Mouse (Mus musculus) mouse embryonic stem cell (cell line): ENCODE results near the gene Hjurp.
"Not testable (repeated sequence)": the region's sequence is repeated elsewhere in the genome, so short reads cannot be mapped to it uniquely, and the experiment has no call there.

ENCODE experiments used
- in situ Hi-C, 2 experiments: fragments of 300-500 bp; cut with MboI; formaldehyde crosslinking; loops; 1 replicate in 1 of 2; 3 replicates in 1 of 2; pipeline ENCODE4 v1.14.3; 2019 to 2020; ENCODE audit warnings: low sequenced_read_pairs in 2 of 2, low pct_unique_long_range_greater_than_20kb in 1 of 2, mixed read lengths in 1 of 2; ENCODE audit not compliant: unreplicated experiment in 1 of 2

Gene Hjurp

DNA sequence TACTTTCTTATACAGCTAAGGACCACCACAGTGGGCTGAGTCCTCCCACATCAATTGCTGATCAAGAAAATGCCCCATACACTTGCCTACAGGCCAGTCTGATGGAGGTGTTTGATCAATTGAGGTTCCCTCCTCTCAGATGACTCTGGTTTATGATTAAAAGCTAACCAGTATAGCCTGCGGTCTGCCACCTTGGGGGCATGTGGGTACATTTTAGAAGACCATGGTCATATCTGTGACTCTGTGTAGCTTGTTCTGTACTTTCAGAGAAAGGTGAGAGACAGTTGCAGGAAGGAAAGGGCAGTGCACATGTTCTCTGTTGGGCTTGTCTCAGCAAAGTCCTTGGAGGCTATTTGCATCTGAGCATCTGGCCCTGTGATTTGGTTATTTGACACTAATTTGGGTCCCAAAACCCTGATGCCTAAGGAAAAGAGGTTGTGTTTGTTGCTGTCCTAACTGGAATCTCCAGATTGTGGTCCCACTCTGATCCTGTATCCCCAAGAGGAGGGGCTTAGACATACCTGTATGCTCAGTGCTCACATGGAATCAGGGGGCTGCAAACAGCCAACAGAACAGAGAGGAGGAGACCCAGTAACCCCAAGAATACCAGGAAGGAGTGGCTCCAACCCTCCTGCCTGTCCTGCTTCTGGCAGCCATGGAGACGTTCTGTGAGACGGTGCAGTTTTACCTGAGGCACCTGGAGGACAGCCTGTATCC is 44.6 kb downstream of the Hjurp start:
- in situ Hi-C loops = no loop called here

DNA sequence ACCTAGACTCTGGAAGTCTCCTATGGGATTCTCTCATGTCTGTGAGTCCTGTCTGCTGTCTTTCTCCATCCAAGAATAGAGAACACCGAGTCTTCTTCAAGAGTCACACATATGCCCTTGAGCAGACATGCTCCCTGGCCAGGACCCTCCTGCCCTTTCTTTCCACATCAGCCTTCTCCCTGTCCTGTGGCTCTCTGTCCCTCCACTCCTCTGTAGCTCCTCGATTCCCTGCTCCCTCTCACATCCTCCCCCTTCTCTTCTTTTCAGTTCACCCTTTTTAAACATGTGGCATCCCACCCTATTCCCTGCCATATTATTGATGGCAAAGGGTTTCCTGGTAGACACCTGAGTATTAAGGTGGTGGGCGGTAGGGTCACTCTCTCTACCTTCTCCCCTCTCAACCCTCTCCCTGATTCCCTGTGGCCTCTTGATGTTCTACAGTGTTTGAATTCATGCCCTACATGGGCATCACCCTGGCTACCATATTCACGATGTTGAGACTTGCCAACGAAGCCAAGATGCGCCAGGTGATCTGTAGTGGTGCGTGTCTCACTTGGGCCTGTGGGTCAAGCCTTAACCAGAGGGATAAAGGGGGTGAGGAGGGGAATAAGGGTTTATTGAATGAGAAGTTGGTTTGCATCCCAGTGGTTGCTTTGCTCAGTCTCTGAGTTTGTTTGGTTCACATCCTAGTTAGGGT is 45.5 kb downstream of the Hjurp start:
- in situ Hi-C loops = no loop called here

DNA sequence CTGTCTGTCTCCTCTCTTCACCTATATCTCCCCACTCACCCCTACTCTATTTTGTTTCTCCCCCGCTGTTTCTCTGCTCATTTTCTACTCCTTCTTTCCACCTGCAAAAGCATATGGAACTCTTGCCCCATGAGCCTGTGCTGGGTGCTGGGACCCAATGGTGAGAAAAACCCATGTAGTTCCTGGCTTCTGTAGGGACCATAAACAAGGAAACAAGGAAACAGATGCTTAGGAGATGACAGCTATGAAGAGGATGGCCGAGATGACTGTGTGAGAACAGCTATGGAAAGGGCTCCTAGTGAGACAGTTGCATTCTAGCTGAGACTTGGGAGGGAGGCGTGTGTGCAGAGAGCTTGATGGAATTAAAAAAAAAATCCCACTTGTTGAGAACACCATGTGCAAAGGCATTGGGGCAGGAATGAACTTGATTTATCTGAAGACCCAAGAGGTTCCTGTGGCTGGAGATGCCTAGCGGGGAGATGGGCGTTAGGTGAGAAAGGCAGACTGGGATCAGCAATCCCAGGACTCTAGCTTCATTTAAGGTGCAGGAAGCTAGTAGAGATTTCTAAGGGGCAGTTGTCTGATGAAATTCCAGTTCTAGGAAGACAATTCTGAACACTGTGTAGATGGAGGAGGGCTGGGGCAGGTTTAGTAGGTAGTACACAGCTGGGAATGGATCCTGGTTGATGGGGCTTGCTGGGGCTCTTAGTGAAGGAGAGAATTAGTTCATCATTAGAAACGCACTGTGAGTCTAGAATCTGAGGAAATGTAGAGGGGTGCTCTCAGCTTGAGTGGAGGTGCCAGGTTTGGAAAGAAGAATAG is 46.2 kb downstream of the Hjurp start:
- in situ Hi-C loops = no loop called here

DNA sequence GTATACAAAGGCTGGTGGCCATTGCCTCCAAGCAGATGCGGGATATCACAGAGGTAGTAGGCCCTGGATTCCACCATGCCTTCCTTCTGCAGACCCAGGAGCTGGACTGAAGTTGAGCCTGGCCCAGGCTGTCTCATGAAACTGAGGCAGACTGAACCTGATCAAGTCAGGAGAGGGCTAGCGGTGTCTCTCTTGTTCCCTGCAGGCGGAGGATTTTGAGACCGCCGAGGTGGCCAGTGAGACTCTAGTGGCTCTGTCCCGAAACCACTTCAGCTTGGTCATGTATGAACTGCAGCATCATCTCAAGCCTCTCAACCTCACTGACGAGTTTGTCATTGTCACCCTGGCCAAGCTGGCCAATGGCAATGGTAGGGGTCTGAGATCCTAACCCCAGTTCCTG is 47.0 kb downstream of the Hjurp start:
- in situ Hi-C loops = no loop called here

DNA sequence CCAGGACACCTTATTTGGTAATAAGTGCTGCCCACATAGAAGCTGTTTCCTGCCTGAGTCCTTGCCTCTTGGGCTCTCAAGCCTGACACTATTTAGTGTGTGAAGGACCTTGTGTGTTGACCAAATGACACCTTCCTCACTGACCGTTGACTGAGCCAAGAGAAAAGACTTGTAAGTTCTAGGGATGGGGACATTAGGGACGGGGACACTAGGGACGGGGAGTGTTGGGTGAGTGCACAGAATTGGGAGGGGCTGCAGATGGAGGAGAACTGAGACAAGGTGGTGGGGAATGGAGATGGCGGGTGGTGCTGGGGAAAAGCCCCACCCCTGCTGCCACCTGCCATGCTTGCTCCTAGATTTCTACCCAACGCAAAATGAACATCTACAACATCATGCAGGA is 47.4 kb downstream of the Hjurp start:
- in situ Hi-C loops = no loop called here

DNA sequence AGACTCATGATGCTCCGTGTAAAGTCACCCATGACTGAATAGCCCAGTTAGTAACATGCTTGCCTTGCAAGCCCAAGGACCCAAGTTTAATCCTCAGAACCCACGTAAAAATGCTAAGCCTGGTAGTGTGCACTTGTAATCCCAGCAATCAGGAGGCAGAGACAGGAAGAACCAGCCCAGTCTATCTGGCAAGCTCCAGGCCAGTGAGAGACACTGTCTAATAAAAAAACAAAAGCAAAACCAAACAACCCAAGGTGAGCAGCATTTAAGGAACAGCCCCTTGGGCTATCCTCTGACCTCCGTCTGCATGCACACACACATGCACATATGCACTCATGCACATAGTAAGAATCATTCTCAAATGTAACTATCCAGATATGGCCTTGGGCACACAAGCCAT is 47.9 kb downstream of the Hjurp start:
- in situ Hi-C loops = no loop called here

DNA sequence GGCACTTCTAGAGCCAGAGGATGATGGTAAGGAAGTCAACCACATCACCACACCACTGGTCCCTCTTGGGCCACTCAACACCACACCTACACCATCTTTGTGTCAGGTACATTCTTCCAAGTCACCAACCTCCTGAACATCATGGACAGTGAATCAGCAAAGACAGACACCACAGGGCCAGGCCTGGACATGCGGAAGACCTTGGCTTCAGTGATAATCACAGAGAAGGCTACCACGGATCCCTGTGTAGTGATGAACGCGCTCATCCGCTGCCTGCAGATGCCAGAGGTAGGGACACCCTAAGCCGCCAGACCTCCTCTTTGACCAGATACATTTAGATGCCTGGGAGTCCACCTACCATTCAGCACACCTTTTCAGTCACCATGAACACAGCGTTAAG is 49.3 kb downstream of the Hjurp start:
- in situ Hi-C loops = no loop called here

DNA sequence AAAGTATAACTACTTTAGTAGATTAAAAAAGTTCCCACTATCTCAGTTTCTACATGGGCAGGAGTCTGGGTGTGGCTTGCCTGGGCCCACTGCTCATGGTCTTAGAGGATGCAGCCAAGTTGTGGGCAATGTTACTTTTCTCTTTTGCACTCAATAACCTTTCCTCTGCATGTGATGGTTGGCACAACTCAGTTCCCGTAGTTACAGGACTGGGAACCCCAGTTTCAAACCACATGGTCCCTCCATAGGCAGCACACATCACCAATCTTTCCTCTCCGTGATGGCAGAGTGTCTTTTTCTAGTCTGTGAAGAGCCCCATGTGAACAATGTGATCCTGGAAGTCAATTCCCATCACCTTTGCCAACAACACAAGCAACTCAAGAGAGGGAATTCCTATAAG is 50.0 kb downstream of the Hjurp start:
- in situ Hi-C loops = no loop called here

DNA sequence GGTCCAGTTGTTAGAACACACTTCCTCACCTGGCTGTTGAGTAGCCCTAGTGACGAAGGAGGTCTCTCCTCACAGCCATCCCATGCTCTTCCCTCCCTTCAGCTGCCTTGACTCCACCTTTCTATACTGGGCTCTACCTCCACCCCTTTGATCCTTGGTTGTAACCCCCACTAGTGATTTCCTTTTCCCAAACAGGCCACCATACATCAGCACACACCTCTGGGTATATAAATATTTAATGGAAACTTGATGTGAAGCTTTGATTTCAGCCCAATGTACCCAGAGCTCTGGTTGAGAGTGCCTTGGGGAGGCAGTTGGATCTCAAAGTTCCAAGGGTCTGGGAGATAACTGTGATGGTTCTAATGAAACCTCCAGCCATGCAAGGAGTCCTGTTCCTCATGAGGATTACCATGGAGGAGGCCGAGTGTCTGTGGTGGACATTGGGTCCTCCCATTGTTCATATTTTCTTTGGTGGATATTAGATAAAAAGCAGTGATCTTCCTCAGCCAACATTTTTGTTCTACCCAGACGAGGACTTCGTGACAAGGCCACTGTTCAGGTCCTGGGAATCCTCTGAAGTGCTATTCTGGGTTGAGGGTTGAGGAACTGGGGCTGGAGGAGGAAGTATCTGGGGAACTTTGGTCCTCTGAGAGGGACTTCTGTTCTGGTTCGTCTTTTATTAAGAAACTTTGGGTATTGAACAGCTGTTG is 50.6 kb downstream of the Hjurp start, which contains the start of gene Mroh2a:
Mroh2a (plus strand) TSS at position 317 of the 710 bp plus-strand sequence.
- in situ Hi-C loops = no loop called here

DNA sequence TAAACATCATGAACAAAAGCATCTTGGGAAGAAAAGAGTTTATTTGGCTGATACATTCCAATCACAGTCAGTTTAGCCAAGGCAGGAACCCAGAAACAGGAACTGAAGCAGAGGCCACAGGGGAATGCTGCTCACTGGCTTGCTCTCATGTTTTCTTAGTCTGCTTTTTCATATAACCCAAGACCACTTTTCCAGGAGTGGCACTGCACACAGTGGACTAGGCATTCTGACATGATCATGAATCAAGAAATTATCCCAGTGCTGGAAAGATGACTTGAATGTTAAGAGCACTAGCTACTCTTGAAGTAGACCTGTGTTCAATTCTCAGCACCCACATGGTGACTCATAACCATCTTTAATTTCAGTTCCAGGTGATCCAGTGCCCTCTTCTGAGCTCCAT is 51.7 kb downstream of the Hjurp start:
- in situ Hi-C loops = no loop called here

DNA sequence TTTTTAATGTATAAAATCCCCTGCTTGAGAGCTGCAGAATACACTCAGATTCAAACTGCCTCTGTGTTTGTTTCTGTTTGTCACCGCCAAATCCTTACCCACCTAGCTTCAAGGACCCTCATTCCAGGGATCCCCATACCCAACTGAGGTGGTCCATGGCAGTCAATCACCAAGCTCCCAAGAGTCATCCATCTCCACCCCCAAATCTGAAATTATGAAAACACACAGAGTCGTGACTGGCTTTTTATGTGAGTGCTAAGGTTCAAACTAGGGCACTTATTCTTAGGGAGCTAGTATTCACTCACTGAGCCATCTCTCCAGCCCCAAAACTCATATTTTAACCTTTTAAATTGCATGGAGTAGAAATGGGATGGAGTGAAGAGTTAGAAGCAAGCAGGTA is 52.1 kb downstream of the Hjurp start:
- in situ Hi-C loops = not testable (repeated sequence)

DNA sequence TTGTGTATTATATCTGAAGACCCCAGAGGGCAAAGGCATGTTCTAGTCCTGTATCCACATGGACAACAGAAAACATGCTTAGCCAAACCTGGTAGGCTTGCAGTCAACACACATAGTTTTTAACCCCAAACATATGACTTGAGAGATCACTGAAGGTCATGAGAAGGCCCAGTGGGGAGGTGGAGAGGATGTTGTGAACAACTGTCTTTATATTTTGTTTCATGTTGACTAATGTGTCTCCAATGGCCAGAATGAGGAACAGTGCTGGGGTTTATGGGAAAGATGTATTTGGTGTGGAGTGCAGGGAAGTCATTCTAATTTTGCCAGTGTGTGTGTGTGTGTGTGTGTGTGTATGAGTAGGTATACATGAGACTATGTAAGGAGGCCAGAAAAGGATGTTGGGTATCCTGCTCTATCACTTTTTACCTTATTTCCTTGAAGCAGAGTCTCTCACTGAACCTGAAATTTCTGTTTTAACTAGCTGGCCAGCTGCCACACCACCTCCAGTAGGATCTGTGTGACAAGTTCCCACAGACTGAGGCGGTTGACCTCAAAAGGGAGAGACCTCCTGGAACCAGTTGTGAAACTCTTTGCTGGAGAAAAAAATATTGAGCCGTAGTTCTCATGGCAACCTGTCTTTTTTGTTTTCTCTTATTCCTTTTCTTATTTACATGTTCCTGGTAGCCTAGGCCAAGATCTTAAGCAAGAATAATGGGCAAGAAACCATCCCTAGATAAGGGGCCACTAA is 53.2 kb downstream of the Hjurp start:
- in situ Hi-C loops = loop anchor here in 1 of 2 experiments (5.0 kb wide), 1 partner anchor 83 kb away; no protein-coding TSS in a partner anchor

DNA sequence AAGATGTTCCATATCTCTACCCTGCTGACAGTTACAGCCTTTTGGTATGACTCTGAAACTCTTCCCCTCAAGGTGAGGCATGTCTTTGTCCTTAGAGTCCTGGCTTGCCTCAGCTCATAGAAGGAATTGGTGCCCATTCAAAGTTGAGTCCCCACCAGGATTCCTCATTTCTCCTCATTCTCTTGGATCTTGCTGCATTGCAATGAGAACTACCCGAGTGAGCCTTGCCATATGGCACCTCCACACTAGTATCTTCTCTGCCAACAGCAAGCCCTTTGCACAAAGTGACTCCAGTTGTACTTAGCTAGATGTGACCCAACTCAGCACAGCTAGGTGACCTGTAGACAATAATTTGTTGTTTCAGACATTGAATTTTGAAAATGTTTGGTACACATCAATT is 53.8 kb downstream of the Hjurp start:
- in situ Hi-C loops = loop anchor here in 1 of 2 experiments (5.0 kb wide), 1 partner anchor 84 kb away; no protein-coding TSS in a partner anchor

DNA sequence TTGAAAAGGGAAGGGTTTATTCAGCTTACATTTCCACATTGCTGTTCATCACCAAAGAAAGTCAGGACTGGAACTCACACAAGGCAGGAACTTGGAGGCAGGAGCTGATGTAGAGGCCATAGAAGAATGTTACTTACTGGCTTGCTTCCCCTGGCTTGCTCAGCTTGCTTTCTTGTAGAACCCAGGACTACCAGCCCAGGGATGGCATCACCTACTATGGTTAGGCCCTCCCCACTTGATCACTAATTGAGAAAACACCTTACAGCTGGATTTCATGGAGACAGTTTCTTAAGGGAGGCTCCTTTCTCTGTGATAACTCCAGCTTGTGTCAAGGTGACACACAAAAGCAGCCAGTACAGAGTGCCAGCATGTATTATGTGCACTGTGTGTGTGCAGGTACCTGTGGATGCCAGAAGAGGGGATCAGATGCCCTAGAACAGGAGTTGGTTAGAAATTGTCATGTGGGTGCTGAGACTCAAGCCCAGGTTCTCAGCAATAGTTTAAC is 54.4 kb downstream of the Hjurp start:
- in situ Hi-C loops = loop anchor here in 1 of 2 experiments (5.0 kb wide), 1 partner anchor 84 kb away; no protein-coding TSS in a partner anchor

DNA sequence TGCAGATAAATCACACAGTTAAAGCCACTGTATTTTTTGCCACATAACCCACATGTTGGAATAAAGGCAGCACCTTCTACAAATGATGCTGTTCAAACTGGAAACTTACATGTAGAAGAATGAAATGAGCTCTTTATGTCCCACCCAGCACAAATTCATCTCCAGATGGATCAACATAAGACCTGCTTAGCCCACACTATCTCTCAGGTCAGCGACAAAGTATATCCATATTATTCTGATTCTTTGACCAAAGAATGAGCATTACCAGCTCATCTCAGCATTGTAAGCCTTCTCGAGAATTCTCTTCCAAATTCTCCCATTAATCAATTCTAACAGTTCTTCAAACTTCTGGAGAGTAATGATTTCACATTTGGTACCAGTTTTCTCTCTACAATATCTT is 55.2 kb downstream of the Hjurp start:
- in situ Hi-C loops = loop anchor here in 1 of 2 experiments (5.0 kb wide), 1 partner anchor 85 kb away; no protein-coding TSS in a partner anchor

DNA sequence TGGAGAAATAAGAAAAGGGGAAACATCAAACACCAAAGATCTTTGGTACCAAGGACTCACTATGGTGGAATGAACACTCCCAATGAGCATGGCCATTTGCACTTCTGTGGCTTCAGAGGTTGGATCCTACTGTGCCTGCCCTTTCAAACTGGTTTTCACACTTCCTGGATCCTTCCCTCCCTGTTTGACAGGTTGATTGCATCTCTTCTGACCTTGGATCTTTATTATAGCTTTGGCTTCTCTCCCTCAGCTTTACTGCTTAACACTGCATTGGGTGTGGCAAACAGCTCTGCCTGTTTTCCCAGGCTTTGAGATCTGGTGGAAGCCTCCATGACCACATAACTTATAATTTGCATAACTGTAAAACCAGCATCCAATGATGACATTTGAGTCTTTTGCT is 57.1 kb downstream of the Hjurp start:
- in situ Hi-C loops = loop anchor here in 1 of 2 experiments (5.0 kb wide), 1 partner anchor 87 kb away; no protein-coding TSS in a partner anchor

DNA sequence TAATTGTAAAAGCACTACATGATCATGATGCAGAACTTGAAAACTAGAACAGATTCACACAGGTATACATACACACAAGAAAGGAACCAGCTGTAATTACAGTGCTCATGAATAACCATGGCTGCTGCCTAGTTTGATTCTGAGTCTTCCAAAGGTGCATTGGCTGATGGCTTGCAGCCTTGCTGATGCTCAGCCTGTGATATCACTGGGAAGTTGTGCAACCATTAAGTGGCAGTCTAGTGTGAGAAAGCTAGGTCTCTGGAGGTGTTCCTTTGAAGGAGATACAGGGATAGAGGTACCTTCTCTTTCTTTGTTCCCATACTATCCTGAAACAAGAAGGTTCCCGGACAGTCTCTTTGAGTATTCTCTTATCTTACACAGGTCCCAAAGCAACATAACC is 58.4 kb downstream of the Hjurp start:
- in situ Hi-C loops = no loop called here

DNA sequence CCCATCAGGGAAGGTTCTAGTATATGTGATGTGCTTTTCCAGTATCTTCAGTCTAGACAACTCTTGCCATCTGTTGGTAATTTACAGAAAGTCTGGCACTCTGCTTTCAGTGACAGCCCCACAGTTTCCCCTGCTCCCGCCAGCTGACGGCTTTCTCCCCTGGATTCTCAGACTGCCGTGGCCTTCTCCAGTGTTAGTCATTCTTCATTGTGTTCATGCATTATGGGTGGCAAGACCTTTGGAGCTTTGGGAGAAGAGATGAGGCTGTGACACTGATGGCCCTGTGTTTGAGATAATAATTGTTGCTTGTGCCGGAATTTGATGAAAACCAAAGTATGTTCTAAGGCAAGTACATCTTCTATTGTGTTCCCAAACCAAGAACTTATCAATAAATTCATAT is 58.8 kb downstream of the Hjurp start:
- in situ Hi-C loops = no loop called here
